Mouse (Mus musculus) forebrain, embryonic 12.5 days (tissue): ENCODE measurements around the gene Serpinb9e. TPM values are rescaled to one million over a fixed set of nuclear protein-coding genes. Genes with fewer than 3 reads are reported as not detected.
"Not testable (repeated sequence)": the region's sequence is repeated elsewhere in the genome, so short reads cannot be mapped to it uniquely, and the experiment has no call there.

Experiments used
- ATAC-seq: fragments of 200-750 bp; cut with Nextera tagmentation; 2 replicates; pipeline ENCODE4 v1.8.0; 2017; ENCODE audit warnings: moderate TSS enrichment; ENCODE audit not compliant: low FRiP score
- H3K27ac ChIP-seq: fragments of 300-500 bp; sonication (generic); 2 replicates; pipeline ENCODE4 v1.5.1; 2016; ENCODE audit warnings: mild to moderate bottlenecking
- H3K27me3 ChIP-seq: fragments of 300-500 bp; sonication (generic); 2 replicates; pipeline ENCODE4 v1.6.1; 2016; ENCODE audit warnings: mild to moderate bottlenecking
- H3K36me3 ChIP-seq: fragments of 300-500 bp; sonication (generic); replicated peaks from 2 replicates; pipeline ENCODE4 v1.6.1; 2016; ENCODE audit warnings: mild to moderate bottlenecking
- H3K4me1 ChIP-seq: fragments of 300-500 bp; sonication (generic); 2 replicates; pipeline ENCODE4 v1.6.1; 2016
- H3K4me2 ChIP-seq: fragments of 300-500 bp; sonication (generic); 2 replicates; pipeline ENCODE4 v1.6.1; 2016; ENCODE audit warnings: mild to moderate bottlenecking, moderate library complexity
- H3K4me3 ChIP-seq: fragments of 300-500 bp; sonication (generic); replicated peaks from 2 replicates; pipeline ENCODE4 v1.5.1; 2016; ENCODE audit warnings: mild to moderate bottlenecking
- H3K9ac ChIP-seq: fragments of 300-500 bp; sonication (generic); 2 replicates; pipeline ENCODE4 v1.6.1; 2016; ENCODE audit warnings: mild to moderate bottlenecking
- H3K9me3 ChIP-seq: fragments of 300-500 bp; sonication (generic); 2 replicates; pipeline ENCODE4 v1.6.1; 2016
- WGBS: fragments of 180-500 bp; shearing (Covaris S2); methylation state at CpG from one replicate; pipeline ENCODE4 v1.1.7; 2016; 5-methylcytosine and 5-hydroxymethylcytosine counted together
- polyA plus RNA-seq: library from polyadenylated mRNA; unstranded; fragments of >200 nt; fragmentation: Nextera tagmentation; extraction: Ambion mirVana; gene quantifications from 2 replicates; pipeline ENCODE4 v1.2.1, GENCODE M21; 2016

Serpinb9e gene
- not detected in 2 replicates for polyA plus RNA-seq

DNA sequence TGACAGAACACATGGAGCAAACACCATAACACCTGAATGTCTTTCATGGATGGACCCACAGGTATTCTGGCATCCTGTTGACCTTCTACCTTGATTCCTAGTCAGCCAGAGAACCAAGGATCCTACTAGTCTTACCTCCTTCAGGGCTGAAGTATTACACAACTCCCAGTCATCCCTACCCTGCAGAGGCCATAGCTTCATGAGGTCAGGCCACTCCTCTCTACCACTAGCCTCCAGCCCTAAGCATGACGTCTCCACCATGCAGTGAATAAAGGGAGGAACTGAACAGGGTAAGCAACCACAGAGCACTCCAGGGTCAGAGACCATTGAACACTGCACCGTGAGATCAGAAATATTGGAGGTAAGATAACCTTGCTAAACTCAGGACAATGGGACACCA, at the start of gene Serpinb9e:
Gene Serpinb9e (plus strand): TSS at position 301 of the 400 bp plus-strand sequence.
- not testable (repeated sequence) for H3K27ac ChIP-seq, H3K27me3 ChIP-seq, H3K4me2 ChIP-seq, H3K36me3 ChIP-seq, H3K4me1 ChIP-seq, H3K9ac ChIP-seq, H3K4me3 ChIP-seq, ATAC-seq
- peaks cover 16% of the 10 kb centered on the region; the same call in 1 of the 2 replicates for H3K9me3 ChIP-seq
- WGBS: 93% methylated on average over 2 of the region's 2 CpGs

DNA sequence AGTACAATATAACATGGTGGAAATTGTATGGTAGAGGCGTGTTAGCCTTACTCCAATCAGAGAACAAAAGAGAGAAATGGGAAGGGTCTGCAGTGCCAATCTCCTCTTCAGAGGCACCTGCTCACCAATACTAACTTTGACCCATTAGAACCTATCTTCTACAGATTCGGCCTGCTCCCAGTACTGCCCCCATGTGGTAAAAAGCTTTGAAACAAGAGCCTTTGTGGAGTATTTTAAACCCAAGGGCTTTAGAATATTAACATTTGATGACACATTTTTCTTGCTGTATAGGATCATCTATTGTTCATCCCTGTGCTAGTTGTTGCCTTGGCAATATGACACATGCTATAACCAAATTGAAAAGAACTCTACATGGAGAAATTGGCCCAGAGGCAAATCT, 49.7 kb upstream of the Serpinb9e start:
- Histone ChIP-seq H3K9ac (no peak overlapping the region), H3K27me3 (no peaks in the 10 kb centered on the region), H3K27ac (no peak overlapping the region), H3K4me2 (no peak overlapping the region), H3K4me1 (no peaks in the 10 kb centered on the region), H3K9me3 (no peaks in the 10 kb centered on the region), H3K36me3 (no peaks in the 10 kb centered on the region), H3K4me3 (no peak overlapping the region)
- no peak for ATAC-seq
- WGBS: 63% methylated on average over 2 of the region's 2 CpGs

DNA sequence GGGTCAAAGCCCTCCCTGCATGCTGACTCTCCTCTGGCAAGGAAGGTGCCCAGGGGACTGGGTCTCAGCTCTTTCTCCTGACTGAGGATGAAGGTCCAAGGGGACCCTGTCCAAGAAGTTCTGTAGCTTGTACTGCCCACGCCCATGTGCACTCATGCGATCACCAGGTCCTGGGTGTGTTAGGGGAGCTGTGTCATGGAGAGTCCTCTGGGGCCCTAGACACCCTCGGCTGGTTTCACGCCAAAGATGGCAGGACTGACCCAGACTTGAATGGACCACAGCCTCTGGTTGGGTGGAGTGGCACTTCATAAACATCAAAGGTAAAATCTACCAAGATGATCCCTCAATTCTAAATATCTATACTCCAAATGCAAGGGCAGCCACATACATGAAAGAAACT, 59.2 kb downstream of the Serpinb9e start:
- not testable (repeated sequence) for H3K4me1 ChIP-seq, H3K27ac ChIP-seq, H3K36me3 ChIP-seq, H3K4me3 ChIP-seq, H3K4me2 ChIP-seq, H3K9me3 ChIP-seq, ATAC-seq, H3K27me3 ChIP-seq, H3K9ac ChIP-seq
- WGBS: 92% methylated on average over 4 of the region's 4 CpGs

Other genes with a start within 250 kb of the Serpinb9e start
- gene Serpinb9, start 246.4 kb upstream of the Serpinb9e start, polyA plus RNA-seq: 0.26 and 0.63 TPM in 2 replicates
- 0.05 TPM in 1 of 2 replicates, not detected in the other for gene Serpinb9b, start 222.2 kb upstream of the Serpinb9e start, polyA plus RNA-seq
- gene Serpinb1b, start 171.0 kb upstream of the Serpinb9e start, polyA plus RNA-seq: 0.98 and 0.99 TPM in 2 replicates
- gene Serpinb9c, start 89.9 kb upstream of the Serpinb9e start, polyA plus RNA-seq: not detected in 2 replicates
- gene Serpinb9d, start 56.7 kb upstream of the Serpinb9e start, polyA plus RNA-seq: not detected in 2 replicates
- gene Serpinb9f, start 74.5 kb downstream of the Serpinb9e start, polyA plus RNA-seq: not detected in 2 replicates
- not detected in 2 replicates for gene Gm11397, start 146.1 kb downstream of the Serpinb9e start, polyA plus RNA-seq
- not detected in 2 replicates for gene Serpinb9g, start 235.2 kb downstream of the Serpinb9e start, polyA plus RNA-seq